Mouse (Mus musculus) testis, adult 2 months (tissue): ENCODE data around the gene Gfy. TPM values are rescaled to one million over a fixed set of nuclear protein-coding genes. Genes with fewer than 3 reads are reported as not detected.

Experiments
- H3K27ac ChIP-seq: fragments of 200-500 bp; 2 replicates; pipeline ENCODE4 v1.5.1; 2012; ENCODE audit warnings: low read depth, low read length; ENCODE audit not compliant: control insufficient read depth, insufficient read depth
- H3K27me3 ChIP-seq: fragments of 200-500 bp; 2 replicates; pipeline ENCODE4 v1.6.1; 2012; ENCODE audit warnings: mild to moderate bottlenecking, low read length, moderate library complexity; ENCODE audit not compliant: control insufficient read depth, insufficient read depth
- H3K36me3 ChIP-seq: fragments of 200-500 bp; 2 replicates; pipeline ENCODE4 v1.6.1; 2012; ENCODE audit warnings: mild to moderate bottlenecking, low read length; ENCODE audit not compliant: control insufficient read depth, insufficient read depth
- H3K4me1 ChIP-seq: fragments of 200-500 bp; 2 replicates; pipeline ENCODE4 v1.6.1; 2012; ENCODE audit warnings: low read length; ENCODE audit not compliant: control insufficient read depth, insufficient read depth
- H3K4me3 ChIP-seq: fragments of 200-500 bp; 2 replicates; pipeline ENCODE4 v1.5.1; 2012; ENCODE audit warnings: low read depth, mild to moderate bottlenecking, low read length, moderate library complexity, mixed read lengths; ENCODE audit not compliant: control insufficient read depth
- CTCF ChIP-seq: fragments of 200-500 bp; IDR thresholded peaks from 2 replicates; pipeline ENCODE4 v1.5.1; 2012; ENCODE audit warnings: low read depth, mild to moderate bottlenecking, inconsistent platforms, low read length, moderate library complexity; ENCODE audit not compliant: control insufficient read depth, insufficient read depth, insufficient replicate concordance
- POLR2A ChIP-seq: fragments of 200-500 bp; IDR thresholded peaks from 2 replicates; pipeline ENCODE4 v1.6.1; 2012; ENCODE audit warnings: low read depth, mild to moderate bottlenecking, inconsistent platforms, low read length, moderate library complexity; ENCODE audit not compliant: control insufficient read depth
- polyA plus RNA-seq: library from polyadenylated mRNA; depleted of rRNA; stranded (reverse); fragments of >200 nt; gene quantifications from 2 replicates; pipeline ENCODE4 v1.2.3, GENCODE M21; 2012

The Gfy gene
- polyA plus RNA-seq, 1 experiment: 5.4 TPM

GRCm38 (mm10) chr7:45139904-45140723 lies 39.3 kb downstream of the Gfy start:
- H3K27ac ChIP-seq: no peak overlapping the region
- H3K4me1 ChIP-seq: peaks cover 2% of the 10 kb centered on the region
- no peak overlapping the region for H3K4me3 ChIP-seq
- no peaks in the 10 kb centered on the region for H3K36me3 ChIP-seq
- no peak for TF ChIP-seq CTCF
- no peak for TF ChIP-seq POLR2A
- H3K27me3 ChIP-seq: no peaks in the 10 kb centered on the region

- H3K36me3 ChIP-seq: no peaks in the 10 kb centered on the region
- H3K27me3 ChIP-seq: no peaks in the 10 kb centered on the region
- peak overlapping the region; percentile 37 for H3K4me3 ChIP-seq
- TF ChIP-seq CTCF: no peak
- no peak for TF ChIP-seq POLR2A
- no peak overlapping the region for H3K27ac ChIP-seq
- H3K4me1 ChIP-seq: peaks cover 11% of the 10 kb centered on the region
Measured at GRCm38 (mm10) chr7:45138403-45138802, 41.0 kb downstream of the Gfy start.

GRCm38 (mm10) chr7:45137171-45138006 lies 42.0 kb downstream of the Gfy start:
- no peaks in the 10 kb centered on the region for H3K27me3 ChIP-seq
- H3K4me3 ChIP-seq: no peak overlapping the region
- no peak overlapping the region for H3K27ac ChIP-seq
- H3K36me3 ChIP-seq: no peaks in the 10 kb centered on the region
- peaks cover 11% of the 10 kb centered on the region for H3K4me1 ChIP-seq
- no peak for TF ChIP-seq CTCF
- TF ChIP-seq POLR2A: no peak

- Histone ChIP-seq H3K4me3 (peak within 1 kb of the TSS; percentile 74), H3K36me3 (no peaks in the 10 kb centered on the region), H3K4me1 (peaks cover 11% of the 10 kb centered on the region), H3K27me3 (no peaks in the 10 kb centered on the region), H3K27ac (no peak within 1 kb of the TSS)
- TF ChIP-seq CTCF: peak; percentile 93
- TF ChIP-seq POLR2A: no peak
Measured at GRCm38 (mm10) chr7:45135993-45136567, 43.3 kb downstream of the Gfy start, which contains the start of the genes Gm45713 and Flt3l. TSS of gene Gm45713 (minus strand) at chr7:45136231. TSS of gene Flt3l (minus strand) at chr7:45136432.

- H3K36me3 ChIP-seq: no peaks in the 10 kb centered on the region
- TF ChIP-seq CTCF: no peak
- no peak for TF ChIP-seq POLR2A
- H3K4me3 ChIP-seq: no peak overlapping the region
- H3K4me1 ChIP-seq: peaks cover 11% of the 10 kb centered on the region
- H3K27me3 ChIP-seq: no peaks in the 10 kb centered on the region
- no peak overlapping the region for H3K27ac ChIP-seq
Measured at GRCm38 (mm10) chr7:45135370-45135769, 44.0 kb downstream of the Gfy start.

- no peak overlapping the region for H3K4me3 ChIP-seq
- peaks cover 15% of the 10 kb centered on the region for H3K4me1 ChIP-seq
- H3K36me3 ChIP-seq: no peaks in the 10 kb centered on the region
- TF ChIP-seq CTCF (no peak), POLR2A (no peak)
- H3K27me3 ChIP-seq: no peaks in the 10 kb centered on the region
- no peak overlapping the region for H3K27ac ChIP-seq
Measured at GRCm38 (mm10) chr7:45134544-45135026, 44.8 kb downstream of the Gfy start.
